Mouse (Mus musculus) CH12.LX (cell line): ENCODE data around the gene Zmynd10.

ENCODE experiments used
- CHD2 ChIP-seq: IDR thresholded peaks from 2 replicates; pipeline ENCODE4 v1.6.1; 2011; ENCODE audit warnings: low read length, improper control_type of control experiment
- CTCF ChIP-seq, 2 experiments: IDR thresholded peaks in 1 of 2; conservative IDR thresholded peaks in 1 of 2; 2 replicates each; pipeline ENCODE4 v1.5.1; 2011 to 2012; ENCODE audit warnings: low read depth in 2 of 2, low read length in 2 of 2, improper control_type of control experiment in 1 of 2, inconsistent platforms in 1 of 2, mild to moderate bottlenecking in 1 of 2, moderate library complexity in 1 of 2
- E2F4 ChIP-seq: IDR thresholded peaks from 2 replicates; pipeline ENCODE4 v1.6.1; 2011; ENCODE audit warnings: low read depth, low read length, improper control_type of control experiment; ENCODE audit not compliant: insufficient replicate concordance
- EP300 ChIP-seq: IDR thresholded peaks from 2 replicates; pipeline ENCODE4 v1.6.1; 2011; ENCODE audit warnings: low read length, improper control_type of control experiment
- JUND ChIP-seq: conservative IDR thresholded peaks from 2 replicates; pipeline ENCODE4 v1.6.1; 2011; ENCODE audit warnings: low read depth, low read length, improper control_type of control experiment
- MAZ ChIP-seq: IDR thresholded peaks from 2 replicates; pipeline ENCODE4 v1.6.1; 2012; ENCODE audit warnings: low read depth, mild to moderate bottlenecking, inconsistent platforms, low read length, improper control_type of control experiment, moderate library complexity
- UBTF ChIP-seq: IDR thresholded peaks from 2 replicates; pipeline ENCODE4 v1.6.1; 2012; ENCODE audit warnings: low read depth, mild to moderate bottlenecking, inconsistent platforms, low read length, improper control_type of control experiment, moderate library complexity
- ZNF384 ChIP-seq: IDR thresholded peaks from 2 replicates; pipeline ENCODE4 v1.6.1; 2012; ENCODE audit warnings: low read depth, low read length, improper control_type of control experiment, inconsistent platforms

- no peak for TF ChIP-seq EP300
- TF ChIP-seq ZNF384: no peak
- TF ChIP-seq CTCF (conservative IDR thresholded peaks at IDR 0.05 in 1 of 2, IDR thresholded peaks at IDR 0.05 in 1 of 2; ENCODE audit: low read depth in 2 of 2, low read length in 2 of 2): no peak
- no peak for TF ChIP-seq MAZ
- TF ChIP-seq E2F4: no peak
- TF ChIP-seq JUND: no peak
- no peak for TF ChIP-seq CHD2
- no peak for TF ChIP-seq UBTF
These were observed 8.4 kb upstream of the Zmynd10 start for GRCm38 (mm10) chr9:107538711-107539110.
